Mouse (Mus musculus): ENCODE data around the gene Vcpkmt.

GRCm38 (mm10) chr12:69537243-69537674 is 45.6 kb downstream of the Vcpkmt start:
- TF ChIP-seq POLR2A (IDR thresholded peaks at IDR 0.05; ENCODE audit: borderline replicate concordance, control insufficient read depth, low read depth, low read length) (no peak), CTCF (IDR thresholded peaks at IDR 0.05; ENCODE audit: control insufficient read depth, insufficient read depth, low read length) (no peak)

Data from bone marrow, adult 2 months (tissue).